Mouse (Mus musculus) embryo, embryonic 10.5 days (tissue): Measurements from ENCODE around the gene Cc2d1a.
A peak's percentile ranks its signal among the peaks of the same experiment; 100 is the strongest.

Experiments
- DNase-seq: peaks from one replicate; pipeline ENCODE4 v3.0.0-alpha.2; 2015; ENCODE audit warnings: low spot score

The Cc2d1a gene

DNA sequence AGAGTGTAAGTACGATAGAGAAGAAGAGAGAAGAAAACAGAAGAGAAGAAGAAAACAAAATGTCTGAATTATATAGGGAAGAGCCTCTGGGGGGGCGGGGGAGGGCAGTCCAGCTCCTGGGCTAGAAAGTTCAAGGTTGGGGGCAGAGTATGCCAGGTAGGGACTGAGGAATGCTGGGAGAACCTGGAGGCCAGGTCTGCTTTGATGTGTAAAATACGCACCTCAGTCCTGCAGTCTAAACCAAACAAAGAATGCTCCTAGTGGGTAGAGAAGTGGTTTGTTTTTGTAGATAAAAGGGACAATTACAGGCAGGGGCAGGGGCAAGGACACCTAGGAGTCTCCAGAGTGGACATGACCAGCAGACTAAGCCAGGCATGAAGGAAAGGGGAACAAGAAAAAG lies 29.7 kb upstream of the Cc2d1a start:
- DNase-seq = no peak

- no peak for DNase-seq
Measured at GRCm38 (mm10) chr8:84176560-84176959, 28.8 kb upstream of the Cc2d1a start.

- no peak for DNase-seq
Measured at GRCm38 (mm10) chr8:84173861-84174260, 26.1 kb upstream of the Cc2d1a start.

- DNase-seq = no peak
Measured at GRCm38 (mm10) chr8:84170096-84170495, 22.4 kb upstream of the Cc2d1a start.

GRCm38 (mm10) chr8:84167696-84168095 lies 20.0 kb upstream of the Cc2d1a start:
- no peak for DNase-seq

DNA sequence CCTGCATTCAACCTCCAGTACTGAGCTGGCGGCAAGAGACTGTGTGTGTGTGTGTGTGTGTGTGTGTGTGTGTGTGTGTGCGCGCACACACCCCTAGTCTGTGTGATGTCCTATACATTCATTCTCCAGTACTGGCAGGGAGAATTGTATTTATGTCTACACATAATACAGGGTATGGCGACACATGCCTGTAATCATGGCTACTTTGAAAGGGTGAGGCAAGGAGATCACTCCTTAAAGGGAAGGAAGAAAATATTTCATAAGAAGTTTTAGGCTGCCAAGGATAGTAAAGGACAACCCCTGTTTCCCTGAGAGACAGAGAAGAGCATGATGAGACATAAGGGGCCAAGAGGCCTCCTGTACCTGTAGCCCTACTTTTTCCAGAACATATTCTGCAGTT lies 9.9 kb upstream of the Cc2d1a start:
- DNase-seq = no peak

GRCm38 (mm10) chr8:84149181-84149580 lies 1.4 kb upstream of the Cc2d1a start:
- DNase-seq = no peak

DNA sequence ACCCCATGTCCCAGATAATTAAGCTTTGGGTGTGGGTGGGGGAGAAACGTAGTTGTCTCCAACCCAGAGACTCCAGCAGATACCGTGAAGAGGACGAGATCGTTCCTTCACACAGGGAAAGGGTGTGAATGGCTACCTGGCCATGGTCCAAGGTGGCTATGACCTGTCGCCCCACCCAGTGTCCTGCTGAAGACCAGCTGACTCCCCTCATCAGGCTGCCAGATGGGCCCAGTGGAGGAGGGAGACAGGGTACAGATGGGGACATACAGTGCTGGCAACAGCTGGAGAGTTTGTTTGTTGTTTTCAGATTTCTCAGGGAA lies 755 bp upstream of the Cc2d1a start:
- DNase-seq = no peak

DNA sequence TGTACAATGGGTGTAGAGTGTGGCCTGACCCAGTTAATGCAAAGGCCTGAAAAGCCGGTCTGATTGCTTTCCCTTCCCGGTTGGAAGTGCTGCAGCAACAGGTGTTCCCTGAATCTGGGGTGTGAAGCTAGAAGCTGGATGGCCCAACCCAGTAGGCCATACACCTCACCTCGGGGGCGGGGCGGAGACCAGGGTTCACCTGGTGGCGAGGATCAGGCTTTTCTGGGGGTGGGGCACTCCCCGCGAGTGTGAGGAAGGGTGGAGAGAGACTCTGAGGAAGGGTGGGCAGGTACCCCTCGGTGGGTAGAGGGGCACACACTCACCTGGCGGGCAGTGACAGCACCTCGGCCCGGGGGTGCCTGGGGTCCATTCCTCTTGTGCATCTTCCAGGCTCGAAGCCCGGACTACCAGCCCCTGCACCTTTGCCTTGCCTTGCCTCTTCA lies 391 bp downstream of the Cc2d1a start:
- peak; percentile 16 for DNase-seq

DNA sequence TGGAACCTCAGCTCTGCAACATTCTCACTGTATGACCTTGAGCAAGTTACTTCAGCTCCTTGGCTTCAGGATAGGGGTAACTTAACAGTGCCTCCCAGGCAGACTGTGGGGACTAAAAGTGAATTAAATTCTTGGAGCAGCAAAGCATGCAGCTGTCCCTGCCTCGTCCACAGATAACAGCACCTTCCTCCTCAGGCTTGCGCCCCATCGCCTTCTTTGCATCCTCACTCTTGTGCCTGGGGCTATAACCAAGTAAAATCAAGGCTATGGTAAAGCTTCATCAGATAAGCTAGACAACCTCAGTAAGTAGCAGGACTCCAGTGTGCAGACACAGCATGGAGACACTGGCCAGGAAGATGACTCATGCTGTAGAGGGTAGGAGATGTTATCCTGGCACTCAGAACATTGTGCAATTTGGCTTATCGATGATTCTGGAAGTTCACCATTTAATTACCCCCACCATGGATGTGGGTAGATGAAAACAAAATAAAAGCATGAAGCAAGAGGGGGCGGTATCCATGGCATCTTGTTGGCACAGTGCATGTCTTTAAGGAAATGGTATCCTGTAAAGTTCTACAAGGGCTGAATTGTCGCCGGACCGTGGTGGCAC lies 3.0 kb downstream of the Cc2d1a start:
- no peak for DNase-seq

DNA sequence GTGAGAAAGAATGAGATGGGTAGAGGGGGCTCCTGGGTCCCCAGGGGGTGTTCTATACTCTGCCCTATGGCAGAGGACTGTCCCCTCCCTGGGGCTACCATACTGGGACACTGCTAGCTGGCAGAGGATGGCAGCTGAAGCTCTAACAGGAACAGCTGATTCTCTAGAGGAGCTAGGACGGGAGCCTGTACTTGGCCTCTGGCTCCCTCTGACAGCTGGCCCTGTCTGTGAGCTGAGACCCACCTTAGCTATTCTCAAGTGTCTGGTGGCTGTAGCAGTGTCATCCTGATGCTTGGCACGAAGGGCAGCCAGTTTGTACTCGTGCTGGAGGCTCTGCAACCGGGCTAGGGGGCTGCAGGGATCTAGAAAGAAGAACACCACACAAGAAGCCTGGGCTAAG lies 6.9 kb downstream of the Cc2d1a start:
- no peak for DNase-seq

GRCm38 (mm10) chr8:84137848-84138247 lies 9.9 kb downstream of the Cc2d1a start:
- DNase-seq = no peak

GRCm38 (mm10) chr8:84132225-84132624 lies 15.5 kb downstream of the Cc2d1a start:
- DNase-seq = no peak

- no peak for DNase-seq
Measured at GRCm38 (mm10) chr8:84130806-84131205, 16.9 kb downstream of the Cc2d1a start.

DNA sequence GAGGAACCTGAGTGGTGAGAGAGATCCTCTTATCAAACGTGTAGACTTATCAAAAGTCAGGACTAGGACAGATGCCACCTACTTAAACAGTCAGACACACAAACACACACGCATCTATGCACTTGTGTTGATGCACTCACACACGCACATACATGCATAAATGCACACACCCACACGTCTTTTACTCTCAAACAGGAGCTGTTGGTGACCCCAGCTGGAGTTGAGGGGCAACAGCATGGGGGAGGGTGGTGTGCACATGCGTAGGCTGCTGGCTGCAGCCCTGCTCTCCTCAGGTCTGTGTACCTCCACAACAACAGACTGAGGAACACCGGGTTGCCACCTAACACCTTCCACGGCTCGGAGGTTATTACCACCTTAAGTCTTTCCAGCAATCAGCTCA lies 19.5 kb downstream of the Cc2d1a start:
- DNase-seq = no peak

- DNase-seq = no peak
Measured at GRCm38 (mm10) chr8:84127202-84127901, 20.4 kb downstream of the Cc2d1a start.

GRCm38 (mm10) chr8:84126742-84127141 lies 21.0 kb downstream of the Cc2d1a start:
- no peak for DNase-seq

DNA sequence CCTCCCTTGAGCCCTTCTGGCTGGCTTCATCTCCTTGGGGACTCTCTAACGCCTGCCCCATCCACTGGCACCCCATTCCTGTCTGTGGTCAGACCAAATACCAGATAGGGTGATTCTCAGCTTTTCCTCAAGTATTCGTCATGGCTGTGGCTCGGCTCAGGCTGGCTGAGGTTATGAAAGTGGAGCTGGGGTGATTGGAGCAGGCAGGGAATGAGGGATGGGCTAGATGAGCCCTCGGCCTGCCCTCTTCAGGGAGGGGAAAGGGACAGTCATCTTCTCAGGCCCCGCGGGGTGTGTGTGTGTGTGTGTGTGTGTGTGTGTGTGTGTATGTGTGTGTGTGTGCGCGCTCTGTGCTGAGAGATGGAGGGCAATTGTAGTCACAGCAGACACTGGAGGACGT lies 22.1 kb downstream of the Cc2d1a start, which contains the start of gene Podnl1:
Gene Podnl1, plus strand, starts transcription at position 334 of the 400 bp plus-strand sequence.
- DNase-seq = peak; percentile 5

GRCm38 (mm10) chr8:84122151-84122550 lies 25.6 kb downstream of the Cc2d1a start:
- DNase-seq = no peak

GRCm38 (mm10) chr8:84115646-84116045 lies 32.1 kb downstream of the Cc2d1a start:
- DNase-seq = no peak

GRCm38 (mm10) chr8:84106216-84107040 lies 41.3 kb downstream of the Cc2d1a start:
- DNase-seq = no peak

GRCm38 (mm10) chr8:84105676-84106075 lies 42.1 kb downstream of the Cc2d1a start:
- DNase-seq = no peak
